Comparison of ENCODE assay signal across 9 mouse cellular contexts in genomic region chrX:48624054-48624420, GRCm38 (mm10). TPM values are rescaled to one million over a fixed set of nuclear protein-coding genes. Genes with fewer than 3 reads are reported as not detected.
DNase-seq lines count a peak whose midpoint lies in the region; ATAC-seq and TF ChIP-seq lines count a peak whose summit lies in the region.
"Had no signal": no experiment of that assay in that cellular context is flagged by ENCODE, and none has a peak within 500 bp of the region (broad histone marks: within the 10 kb centered on the region; RNA-seq: fewer than 3 reads in every experiment).

No protein-coding gene starts in this region.

- 10% methylated on average over 9 of the region's 9 CpGs for WGBS in kidney, embryonic 15.5 days
- 25% methylated on average over 9 of the region's 9 CpGs for WGBS in hindbrain, embryonic 15.5 days
- WGBS in midbrain, embryonic 15.5 days: 32% methylated on average over 9 of the region's 9 CpGs

- H3K4me1 ChIP-seq in kidney, embryonic 15.5 days: no peaks in the 10 kb centered on the region
- H3K4me1 ChIP-seq in cortical plate, adult 2 months (ENCODE audit: control insufficient read depth, insufficient read depth, low read length): no peaks in the 10 kb centered on the region
- H3K4me1 ChIP-seq in hindbrain, embryonic 15.5 days (replicated peaks): 0 out of 2 replicates have a peak, but pooled peaks cover 8% of the 10 kb centered on the region
- H3K4me1 ChIP-seq in midbrain, embryonic 15.5 days: 0 out of 2 replicates have a peak, but pooled peaks cover 3% of the 10 kb centered on the region

- H3K27ac ChIP-seq in kidney, embryonic 15.5 days: peak overlapping the region; percentile 93
- H3K27ac ChIP-seq in cortical plate, adult 2 months (ENCODE audit: insufficient read depth, low read length): peak overlapping the region; percentile 43; the same call in 1 of the 2 replicates
- peak overlapping the region; percentile 91 for H3K27ac ChIP-seq in hindbrain, embryonic 15.5 days (replicated peaks)
- H3K27ac ChIP-seq in midbrain, embryonic 15.5 days: peak overlapping the region; percentile 89

- peak overlapping the region; percentile 59 for H3K4me2 ChIP-seq in kidney, embryonic 15.5 days
- peak overlapping the region; percentile 56 for H3K4me2 ChIP-seq in hindbrain, embryonic 15.5 days
- peak overlapping the region; percentile 54 for H3K4me2 ChIP-seq in midbrain, embryonic 15.5 days

- H3K36me3 ChIP-seq in kidney, embryonic 15.5 days: no peaks in the 10 kb centered on the region
- no peaks in the 10 kb centered on the region for H3K36me3 ChIP-seq in hindbrain, embryonic 15.5 days
- no peaks in the 10 kb centered on the region for H3K36me3 ChIP-seq in midbrain, embryonic 15.5 days (replicated peaks)

- DNase-seq in kidney, adult 18-20 months: no peak
- no peak for DNase-seq in frontal cortex, postnatal 25 days (ENCODE audit: low spot score in 2 of 2)
- DNase-seq in right cerebral cortex, adult 2 months (ENCODE audit: low spot score in 2 of 2): no peak
- no peak for DNase-seq in adrenal gland, postnatal 25 days

- ATAC-seq in kidney, embryonic 15.5 days (replicated peaks; ENCODE audit: low FRiP score): peak; percentile 13; the same call in 1 of the 2 replicates
- no peak for ATAC-seq in hindbrain, embryonic 15.5 days (ENCODE audit: low FRiP score, low read depth)
- ATAC-seq in midbrain, embryonic 15.5 days (replicated peaks): no peak; the same call in 1 of the 2 replicates

- H3K9me3 ChIP-seq in kidney, embryonic 15.5 days (replicated peaks): no peaks in the 10 kb centered on the region
- no peaks in the 10 kb centered on the region for H3K9me3 ChIP-seq in hindbrain, embryonic 15.5 days
- H3K9me3 ChIP-seq in midbrain, embryonic 15.5 days: no peaks in the 10 kb centered on the region

- peak overlapping the region; percentile 63 for H3K4me3 ChIP-seq in kidney, embryonic 15.5 days (replicated peaks)
- H3K4me3 ChIP-seq in cortical plate, adult 2 months (ENCODE audit: insufficient read depth, low read length): peak overlapping the region; percentile 49
- peak overlapping the region; percentile 61 for H3K4me3 ChIP-seq in hindbrain, embryonic 15.5 days
- H3K4me3 ChIP-seq in midbrain, embryonic 15.5 days: peak overlapping the region; percentile 64

- H3K27me3 ChIP-seq in kidney, embryonic 15.5 days: no peaks in the 10 kb centered on the region
- H3K27me3 ChIP-seq in hindbrain, embryonic 15.5 days: no peaks in the 10 kb centered on the region
- no peaks in the 10 kb centered on the region for H3K27me3 ChIP-seq in midbrain, embryonic 15.5 days (replicated peaks)

- peak overlapping the region; percentile 49 for H3K9ac ChIP-seq in kidney, embryonic 15.5 days
- H3K9ac ChIP-seq in hindbrain, embryonic 15.5 days: peak overlapping the region; percentile 58
- H3K9ac ChIP-seq in midbrain, embryonic 15.5 days: peak overlapping the region; percentile 61

- TF ChIP-seq CTCF in cortical plate, adult 2 months (IDR thresholded peaks at IDR 0.05; ENCODE audit: extremely low read depth, insufficient read depth, low read length): no peak

- TF ChIP-seq POLR2A in cortical plate, adult 2 months (IDR thresholded peaks at IDR 0.05; ENCODE audit: extremely low read depth, insufficient read depth, low read length): no peak

RNA-seq across cellular contexts. Expression of gene Slc25a14, which starts 0.8 kb away (rescaled TPM):
- 16.0 and 18.0 TPM in 2 replicates for polyA plus RNA-seq in kidney, embryonic 15.5 days (2015; fragmentation: Nextera tagmentation; extraction: Ambion mirVana)
- polyA plus RNA-seq in cortical plate, adult 2 months (2012; rRNA removed): 51.9 and 52.7 TPM in 2 replicates
- 41.7 and 44.3 TPM in 2 replicates for polyA plus RNA-seq in hindbrain, embryonic 15.5 days (2015; fragmentation: Nextera tagmentation; extraction: Ambion mirVana)
- polyA plus RNA-seq in midbrain, embryonic 15.5 days (2015; fragmentation: Nextera tagmentation; extraction: Ambion mirVana): 42.0 and 43.4 TPM in 2 replicates
- total RNA-seq in adrenal gland, postnatal 25 days (2021): 9.3 and 11.8 TPM in 2 replicates

RNA-seq across cellular contexts. Expression of gene Zfp280c, which starts 29.7 kb away (rescaled TPM):
- polyA plus RNA-seq in kidney, embryonic 15.5 days (2015; fragmentation: Nextera tagmentation; extraction: Ambion mirVana): 11.8 and 12.9 TPM in 2 replicates
- polyA plus RNA-seq in cortical plate, adult 2 months (2012; rRNA removed): 28.7 and 29.1 TPM in 2 replicates
- 7.7 and 9.9 TPM in 2 replicates for polyA plus RNA-seq in hindbrain, embryonic 15.5 days (2015; fragmentation: Nextera tagmentation; extraction: Ambion mirVana)
- 9.2 and 9.3 TPM in 2 replicates for polyA plus RNA-seq in midbrain, embryonic 15.5 days (2015; fragmentation: Nextera tagmentation; extraction: Ambion mirVana)
- 11.5 and 12.3 TPM in 2 replicates for total RNA-seq in adrenal gland, postnatal 25 days (2021)

RNA-seq across cellular contexts. Expression of gene Gpr119, which starts 50.2 kb away (rescaled TPM):
- 0.06 TPM in 1 of 2 replicates, not detected in the other for polyA plus RNA-seq in kidney, embryonic 15.5 days (2015; fragmentation: Nextera tagmentation; extraction: Ambion mirVana)
- not detected in 2 replicates for polyA plus RNA-seq in cortical plate, adult 2 months (2012; rRNA removed)
- polyA plus RNA-seq in hindbrain, embryonic 15.5 days (2015; fragmentation: Nextera tagmentation; extraction: Ambion mirVana): not detected in 2 replicates
- not detected in 2 replicates for polyA plus RNA-seq in midbrain, embryonic 15.5 days (2015; fragmentation: Nextera tagmentation; extraction: Ambion mirVana)
- total RNA-seq in adrenal gland, postnatal 25 days (2021): 0.18 TPM in 1 of 2 replicates, not detected in the other
- polyA plus RNA-seq: Patski had no signal

Comparison
In these comparisons a context has a peak if more than half of its experiments do, and no peak if none do; other contexts are left out.
1. H3K27ac ChIP-seq: peak in every context shown above with its lines; median percentile 93 in kidney, embryonic 15.5 days; 91 in hindbrain, embryonic 15.5 days; 89 in midbrain, embryonic 15.5 days; 43 in cortical plate, adult 2 months.